Mouse (Mus musculus) heart, embryonic 15.5 days (tissue): Measurements from ENCODE around the gene Mxi1. TPM values are rescaled to one million over a fixed set of nuclear protein-coding genes. Genes with fewer than 3 reads are reported as not detected.

Source experiments
- ATAC-seq: fragments of 200-750 bp; cut with Nextera tagmentation; replicated peaks from 2 replicates; pipeline ENCODE4 v1.8.0; 2017; ENCODE audit warnings: low read depth, moderate TSS enrichment; ENCODE audit not compliant: insufficient number of reproducible peaks, insufficient read depth, low FRiP score
- H3K27ac ChIP-seq: fragments of 300-500 bp; sonication (generic); 2 replicates; pipeline ENCODE4 v1.5.1; 2015; ENCODE audit warnings: mild to moderate bottlenecking, inconsistent platforms
- H3K27me3 ChIP-seq: fragments of 300-500 bp; sonication (generic); 2 replicates; pipeline ENCODE4 v1.6.1; 2015; ENCODE audit warnings: inconsistent platforms
- H3K36me3 ChIP-seq: fragments of 300-500 bp; sonication (generic); 2 replicates; pipeline ENCODE4 v1.6.1; 2015; ENCODE audit warnings: mild to moderate bottlenecking, inconsistent platforms
- H3K4me1 ChIP-seq: fragments of 300-500 bp; sonication (generic); replicated peaks from 2 replicates; pipeline ENCODE4 v1.6.1; 2015; ENCODE audit warnings: inconsistent platforms
- H3K4me2 ChIP-seq: fragments of 300-500 bp; sonication (generic); 2 replicates; pipeline ENCODE4 v1.6.1; 2015; ENCODE audit warnings: inconsistent platforms, mild to moderate bottlenecking, moderate library complexity
- H3K4me3 ChIP-seq: fragments of 300-500 bp; sonication (generic); 2 replicates; pipeline ENCODE4 v1.5.1; 2015; ENCODE audit warnings: mild to moderate bottlenecking, inconsistent platforms
- H3K9ac ChIP-seq: fragments of 300-500 bp; sonication (generic); 2 replicates; pipeline ENCODE4 v1.6.1; 2015; ENCODE audit warnings: mild to moderate bottlenecking, inconsistent platforms
- H3K9me3 ChIP-seq: fragments of 300-500 bp; sonication (generic); replicated peaks from 2 replicates; pipeline ENCODE4 v1.6.1; 2016; ENCODE audit warnings: inconsistent platforms
- WGBS: fragments of 180-500 bp; shearing (Covaris S2); methylation state at CpG from one replicate; pipeline ENCODE4 v1.1.7; 2015; ENCODE audit warnings: mixed read lengths; 5-methylcytosine and 5-hydroxymethylcytosine counted together
- polyA plus RNA-seq: library from polyadenylated mRNA; unstranded; fragments of >200 nt; fragmentation: Nextera tagmentation; extraction: Ambion mirVana; gene quantifications from 2 replicates; pipeline ENCODE4 v1.2.1, GENCODE M21; 2015

The Mxi1 gene
- polyA plus RNA-seq, 1 experiment from 2014 or later, result 38.6 TPM

DNA sequence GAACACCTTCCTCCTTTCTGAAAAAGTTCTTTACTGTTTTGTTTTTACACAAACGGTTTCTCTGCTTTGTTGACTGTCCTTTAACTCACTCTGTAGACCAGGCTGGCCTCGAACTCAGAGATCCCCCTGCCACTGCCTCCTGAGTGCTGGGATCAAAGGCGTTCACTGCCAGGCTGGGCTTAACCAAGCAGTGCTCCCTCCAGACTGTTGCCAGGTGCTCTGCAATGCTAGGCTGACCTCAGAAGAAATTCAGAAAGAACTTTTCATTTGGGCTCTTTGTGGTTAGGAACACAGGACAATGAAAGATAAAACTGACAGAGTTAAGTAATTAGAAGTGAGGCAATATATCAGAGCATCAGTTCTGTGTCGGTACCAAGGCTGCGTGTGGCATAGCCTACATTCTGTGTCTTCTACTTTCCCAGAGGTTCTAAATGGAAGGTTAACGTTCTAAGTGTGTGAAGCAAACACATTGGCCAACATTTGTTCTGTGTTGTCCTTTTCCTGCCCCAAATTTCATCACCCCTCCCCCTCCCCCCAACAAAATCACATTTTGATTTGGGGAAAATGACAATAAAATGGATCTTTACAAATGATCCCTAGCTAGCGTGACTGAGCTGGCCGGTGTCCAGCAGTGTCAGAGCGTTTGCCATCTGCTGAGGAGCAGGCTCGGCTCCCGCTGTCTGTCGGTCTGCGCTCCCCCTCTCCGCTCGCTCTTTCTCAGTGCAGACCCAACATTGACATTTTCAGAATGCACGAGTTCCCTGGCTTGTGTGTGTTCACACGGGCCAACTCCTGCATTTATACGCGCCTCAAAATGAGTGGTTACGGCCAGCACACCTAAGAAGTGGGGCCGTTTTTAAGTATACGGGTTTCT is 49.1 kb downstream of the Mxi1 start:
- 51% methylated on average over 22 of the region's 22 CpGs for WGBS
- H3K4me2 ChIP-seq, result peak overlapping the region; percentile 33
- H3K4me3 ChIP-seq, result no peak overlapping the region
- no peaks in the 10 kb centered on the region for H3K36me3 ChIP-seq
- no peaks in the 10 kb centered on the region for H3K27me3 ChIP-seq
- H3K9ac ChIP-seq, result no peak overlapping the region
- no peaks in the 10 kb centered on the region for H3K9me3 ChIP-seq
- H3K27ac ChIP-seq, result no peak overlapping the region
- no peak for ATAC-seq
- peaks cover 14% of the 10 kb centered on the region for H3K4me1 ChIP-seq

DNA sequence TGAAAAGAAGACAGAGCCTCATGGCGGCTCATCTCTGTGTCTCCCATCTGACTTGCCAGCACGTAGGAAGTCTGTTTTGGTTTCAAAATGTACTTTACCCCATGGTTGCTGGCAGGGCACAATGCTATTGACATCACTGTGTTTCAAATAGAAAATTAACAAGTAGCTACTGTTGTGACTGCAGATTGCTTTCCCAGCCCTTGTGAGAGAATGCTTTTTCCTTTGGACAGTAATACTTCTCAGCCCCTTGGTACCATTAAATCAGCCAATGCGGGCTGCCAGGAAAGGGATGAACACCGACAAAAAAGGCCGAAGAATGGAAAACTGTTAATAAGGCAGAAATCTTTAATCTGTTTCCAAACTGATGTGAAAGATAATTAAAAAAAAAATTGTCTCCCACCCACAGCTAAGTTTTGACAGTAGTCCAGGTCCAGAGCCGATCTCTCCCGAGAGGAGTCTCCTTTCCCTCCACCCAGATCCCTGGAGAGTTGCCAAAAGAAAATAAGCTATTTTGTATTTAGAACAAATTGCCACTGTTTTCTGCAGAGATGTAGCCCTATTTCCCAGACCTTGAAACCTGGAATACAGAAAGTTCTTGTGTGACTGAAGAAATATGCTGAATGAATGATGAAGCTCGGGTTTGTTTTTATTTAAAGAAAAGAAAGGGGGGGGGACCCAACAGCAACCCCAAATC is 50.1 kb downstream of the Mxi1 start:
- no peak overlapping the region for H3K27ac ChIP-seq
- WGBS, result 56% methylated on average over 8 of the region's 8 CpGs
- H3K4me1 ChIP-seq, result peaks cover 23% of the 10 kb centered on the region
- H3K9ac ChIP-seq, result no peak overlapping the region
- no peak overlapping the region for H3K4me3 ChIP-seq
- H3K9me3 ChIP-seq, result no peaks in the 10 kb centered on the region
- peak overlapping the region; percentile 33 for H3K4me2 ChIP-seq
- H3K27me3 ChIP-seq, result no peaks in the 10 kb centered on the region
- no peaks in the 10 kb centered on the region for H3K36me3 ChIP-seq
- no peak for ATAC-seq

DNA sequence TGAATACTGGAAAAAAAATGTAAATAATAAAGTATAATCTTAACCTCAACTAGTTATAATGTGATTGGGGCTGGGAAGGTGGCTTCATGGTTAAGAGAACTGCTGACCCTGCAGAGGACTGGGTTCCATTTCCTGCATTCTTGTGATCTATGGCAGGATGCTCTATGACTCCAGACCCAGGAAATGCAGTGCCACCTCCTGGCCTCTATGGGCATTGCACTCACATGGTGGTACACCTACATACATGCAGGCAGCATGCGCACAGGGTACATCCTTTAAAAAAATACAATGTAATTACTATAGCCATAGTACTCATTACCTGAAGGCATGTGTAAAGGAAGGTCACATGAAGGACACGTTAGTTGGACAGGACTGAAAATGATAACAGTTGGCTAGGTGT is 52.6 kb downstream of the Mxi1 start:
- 44% methylated on average over 2 of the region's 2 CpGs for WGBS
- H3K27ac ChIP-seq, result no peak overlapping the region
- peaks cover 35% of the 10 kb centered on the region for H3K4me1 ChIP-seq
- no peak overlapping the region for H3K9ac ChIP-seq
- H3K36me3 ChIP-seq, result no peaks in the 10 kb centered on the region
- no peak overlapping the region for H3K4me2 ChIP-seq
- H3K9me3 ChIP-seq, result no peaks in the 10 kb centered on the region
- no peak for ATAC-seq
- H3K27me3 ChIP-seq, result no peaks in the 10 kb centered on the region
- no peak overlapping the region for H3K4me3 ChIP-seq

DNA sequence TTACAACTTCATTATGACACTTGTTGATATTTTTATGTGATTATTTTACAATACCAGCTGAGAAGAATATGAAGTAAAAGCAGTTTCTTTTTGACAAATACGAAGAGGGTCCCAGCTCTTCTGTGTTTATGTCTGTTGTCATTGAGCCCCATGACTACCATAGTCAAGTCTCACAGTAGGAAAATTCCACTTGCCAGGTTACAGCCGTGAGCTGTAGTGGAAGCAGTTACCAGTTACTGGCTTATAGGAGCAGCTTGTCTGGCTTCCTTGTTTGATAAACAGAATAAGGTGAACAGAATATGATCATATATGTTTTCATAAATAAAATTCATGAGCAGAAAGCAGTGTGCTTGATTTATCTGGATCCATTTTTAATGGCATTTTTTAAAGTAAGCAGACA is 54.2 kb downstream of the Mxi1 start:
- Histone ChIP-seq H3K4me2 (peak overlapping the region; percentile 58), H3K27me3 (no peaks in the 10 kb centered on the region), H3K4me3 (no peak overlapping the region), H3K9ac (no peak overlapping the region), H3K4me1 (peaks cover 40% of the 10 kb centered on the region), H3K36me3 (no peaks in the 10 kb centered on the region), H3K9me3 (no peaks in the 10 kb centered on the region), H3K27ac (peak overlapping the region; percentile 73)
- no peak for ATAC-seq
- 33% methylated on average over 2 of the region's 2 CpGs for WGBS

DNA sequence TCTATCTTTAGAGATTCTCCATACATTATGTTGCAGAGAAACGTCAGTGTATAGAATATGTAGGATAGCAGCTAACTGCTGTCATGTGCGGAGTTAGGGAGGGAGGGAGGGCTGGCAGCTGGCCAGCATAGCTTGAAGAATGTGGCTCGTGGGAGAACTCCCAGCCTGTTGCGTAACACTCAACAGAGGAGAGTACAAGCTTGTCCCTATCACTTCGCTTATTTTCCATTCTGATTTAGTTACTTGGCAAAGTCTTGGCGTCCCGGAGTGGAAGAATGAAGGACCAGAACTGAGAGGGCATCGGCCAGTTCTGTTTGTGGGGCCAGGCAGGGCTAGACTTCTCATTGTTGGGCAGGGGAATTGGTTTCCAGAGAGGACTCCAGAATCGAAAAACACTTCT is 54.6 kb downstream of the Mxi1 start:
- Histone ChIP-seq H3K9ac (peak overlapping the region; percentile 15; the same call in 1 of the 2 replicates), H3K4me2 (peak overlapping the region; percentile 58), H3K4me3 (peak overlapping the region; percentile 26), H3K36me3 (no peaks in the 10 kb centered on the region), H3K9me3 (no peaks in the 10 kb centered on the region), H3K27me3 (no peaks in the 10 kb centered on the region), H3K27ac (peak overlapping the region; percentile 73), H3K4me1 (peaks cover 37% of the 10 kb centered on the region)
- ATAC-seq, result peak; percentile 81
- WGBS, result 11% methylated on average over 9 of the region's 9 CpGs

DNA sequence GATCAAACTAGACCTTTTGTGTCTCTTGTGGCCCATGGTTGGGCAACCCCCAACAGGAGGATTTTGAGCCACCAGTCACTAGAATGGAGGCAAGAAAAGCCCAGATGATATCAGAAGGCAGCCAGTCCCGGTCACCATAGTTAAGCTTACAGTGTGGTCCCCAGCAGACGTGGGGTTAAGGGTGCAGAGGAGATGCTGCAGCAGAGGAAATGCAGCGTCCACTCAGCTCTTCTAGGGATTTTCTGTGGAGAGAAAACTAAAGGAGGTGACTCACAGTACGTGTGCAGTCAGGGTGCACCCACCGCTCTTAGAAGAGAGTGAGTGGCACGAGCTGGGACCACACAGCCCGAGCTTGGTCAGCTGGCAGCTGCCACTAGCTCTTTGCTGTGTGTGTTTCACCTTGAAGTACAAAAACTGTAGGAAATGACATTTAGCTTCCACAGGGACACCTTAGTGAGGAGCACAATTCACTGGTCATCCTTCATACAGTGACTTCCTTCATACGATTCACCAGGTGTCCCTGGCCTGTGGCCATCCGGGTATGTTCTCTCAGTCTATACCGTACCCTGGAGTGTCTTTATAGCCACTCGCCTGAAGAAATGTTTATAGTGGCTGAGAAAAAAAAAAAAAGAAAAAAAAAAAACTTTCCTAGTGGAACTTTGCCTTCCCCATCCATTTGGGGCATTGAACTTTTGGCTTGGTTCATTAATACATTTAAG is 55.9 kb downstream of the Mxi1 start:
- Histone ChIP-seq H3K4me3 (no peak overlapping the region), H3K9ac (no peak overlapping the region), H3K36me3 (peaks cover 1% of the 10 kb centered on the region; the same call in 1 of the 2 replicates), H3K4me1 (peaks cover 36% of the 10 kb centered on the region), H3K27ac (no peak overlapping the region), H3K27me3 (no peaks in the 10 kb centered on the region), H3K9me3 (no peaks in the 10 kb centered on the region), H3K4me2 (no peak overlapping the region)
- no peak for ATAC-seq
- 69% methylated on average over 11 of the region's 11 CpGs for WGBS

DNA sequence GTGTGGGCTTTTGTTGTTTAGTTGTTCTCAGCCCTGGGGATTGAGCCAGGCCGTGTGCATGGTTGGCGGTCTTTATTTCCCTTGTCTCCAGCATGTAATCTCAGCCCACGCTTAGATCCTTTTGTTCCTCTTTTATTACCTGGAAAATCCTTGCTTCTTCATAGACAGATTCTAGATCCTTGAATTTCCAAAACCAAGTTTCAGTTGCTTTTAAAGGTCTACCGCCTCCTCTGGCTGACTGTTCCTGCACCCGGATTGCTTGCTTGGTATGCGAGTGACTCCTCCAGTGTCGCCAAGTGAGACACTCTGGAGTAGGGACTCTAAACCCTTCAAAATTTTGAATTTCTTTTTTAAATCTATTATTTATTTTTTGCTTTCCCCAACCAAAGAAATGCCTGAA is 56.6 kb downstream of the Mxi1 start:
- Histone ChIP-seq H3K9ac (no peak overlapping the region), H3K4me3 (no peak overlapping the region), H3K36me3 (peaks cover 7% of the 10 kb centered on the region; the same call in 1 of the 2 replicates), H3K4me2 (no peak overlapping the region), H3K27me3 (no peaks in the 10 kb centered on the region), H3K9me3 (no peaks in the 10 kb centered on the region), H3K4me1 (peaks cover 36% of the 10 kb centered on the region), H3K27ac (no peak overlapping the region)
- no peak for ATAC-seq
- 87% methylated on average over 7 of the region's 7 CpGs for WGBS

- Histone ChIP-seq H3K4me3 (no peak overlapping the region), H3K4me2 (peak overlapping the region; percentile 4), H3K27ac (no peak overlapping the region), H3K9ac (no peak overlapping the region), H3K36me3 (peaks cover 27% of the 10 kb centered on the region), H3K27me3 (no peaks in the 10 kb centered on the region), H3K4me1 (peaks cover 35% of the 10 kb centered on the region), H3K9me3 (no peaks in the 10 kb centered on the region)
- WGBS, result 29% methylated on average over 14 of the region's 14 CpGs
- ATAC-seq, result no peak
Observed at GRCm38 (mm10) chr19:53369469-53370043, 59.2 kb downstream of the Mxi1 start.

- Histone ChIP-seq H3K4me2 (no peak overlapping the region), H3K4me3 (no peak overlapping the region), H3K4me1 (peaks cover 29% of the 10 kb centered on the region), H3K36me3 (peaks cover 33% of the 10 kb centered on the region), H3K9ac (no peak overlapping the region), H3K27me3 (no peaks in the 10 kb centered on the region), H3K9me3 (no peaks in the 10 kb centered on the region), H3K27ac (no peak overlapping the region)
- 76% methylated on average over 15 of the region's 15 CpGs for WGBS
- ATAC-seq, result no peak
Observed at GRCm38 (mm10) chr19:53370233-53370632, 59.9 kb downstream of the Mxi1 start.

- Histone ChIP-seq H3K9ac (no peak within 1 kb of the TSS), H3K27ac (peak within 1 kb of the TSS; percentile 9; the same call in 1 of the 2 replicates), H3K4me3 (no peak within 1 kb of the TSS), H3K4me2 (no peak within 1 kb of the TSS), H3K27me3 (no peaks in the 10 kb centered on the region), H3K4me1 (peaks cover 17% of the 10 kb centered on the region), H3K9me3 (no peaks in the 10 kb centered on the region), H3K36me3 (peaks cover 39% of the 10 kb centered on the region)
- no peak for ATAC-seq
- WGBS, result 75% methylated on average over 13 of the region's 13 CpGs
Observed at GRCm38 (mm10) chr19:53371666-53372065, 61.3 kb downstream of the Mxi1 start, which contains the start of gene Gm10197. Gene Gm10197 (minus strand): TSS chr19:53371766.

- WGBS, result 84% methylated on average over 2 of the region's 2 CpGs
- Histone ChIP-seq H3K36me3 (peaks cover 49% of the 10 kb centered on the region), H3K9ac (no peak overlapping the region), H3K27me3 (no peaks in the 10 kb centered on the region), H3K4me2 (no peak overlapping the region), H3K4me3 (no peak overlapping the region), H3K4me1 (peaks cover 14% of the 10 kb centered on the region), H3K9me3 (no peaks in the 10 kb centered on the region), H3K27ac (no peak overlapping the region)
- no peak for ATAC-seq
Observed at GRCm38 (mm10) chr19:53373570-53373969, 63.3 kb downstream of the Mxi1 start.
